10 mouse cellular contexts compared by ENCODE assay signal in the genomic region with DNA sequence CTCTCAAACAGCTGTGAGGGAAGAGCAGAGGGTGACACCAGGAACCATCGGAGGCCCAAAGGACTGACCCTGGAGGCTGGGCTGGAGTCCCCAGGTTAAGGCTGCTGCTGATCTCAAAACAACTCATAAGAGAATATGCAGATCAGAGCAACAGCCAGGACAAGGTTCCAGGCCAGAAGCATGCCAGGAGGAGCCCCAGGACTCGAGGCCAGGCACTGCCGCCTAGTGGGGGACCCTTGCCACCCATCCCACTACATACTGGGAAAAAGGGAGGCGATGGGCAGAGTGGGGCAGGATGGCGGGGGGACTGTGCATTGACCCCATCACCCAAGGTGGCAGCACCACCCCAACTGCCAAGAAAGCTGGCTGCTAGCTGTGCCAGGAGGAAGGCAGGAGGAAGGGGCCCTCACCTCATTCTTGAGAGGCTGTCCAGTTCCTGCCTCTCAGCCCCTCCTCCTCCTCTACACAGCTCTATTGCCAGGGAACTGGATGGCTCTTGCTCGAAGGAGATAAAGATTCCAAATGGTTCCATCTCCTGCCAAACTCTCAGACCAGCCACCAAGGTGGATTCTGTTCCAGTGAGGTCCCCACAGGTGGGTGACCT.
DNase-seq lines count a peak whose midpoint lies in the region; ATAC-seq and TF ChIP-seq lines count a peak whose summit lies in the region.
"Had no signal": no experiment of that assay in that cellular context is flagged by ENCODE, and none has a peak within 500 bp of the region (broad histone marks: within the 10 kb centered on the region; RNA-seq: fewer than 3 reads in every experiment).

No protein-coding gene starts in this region.

- H3K27ac ChIP-seq in hindbrain, embryonic 15.5 days (replicated peaks), result no peak overlapping the region
- no peak overlapping the region for H3K27ac ChIP-seq in hindbrain, embryonic 13.5 days
- H3K27ac ChIP-seq in embryonic fibroblast, embryonic 13.5 days (ENCODE audit: insufficient read depth, low read length), result no peak overlapping the region
- H3K27ac ChIP-seq in midbrain, postnatal 0 days (ENCODE audit: low read depth, low read length), result no peak overlapping the region
- H3K27ac ChIP-seq: limb, embryonic 12.5 days had no signal

- no peak overlapping the region for H3K9ac ChIP-seq in hindbrain, embryonic 15.5 days
- no peak overlapping the region for H3K9ac ChIP-seq in hindbrain, embryonic 13.5 days
- H3K9ac ChIP-seq in midbrain, postnatal 0 days (replicated peaks; ENCODE audit: low read length, poor library complexity, severe bottlenecking), result no peak overlapping the region
- H3K9ac ChIP-seq: limb, embryonic 12.5 days had no signal

- 0 out of 2 replicates have a peak, but pooled peaks have one; percentile 27 for TF ChIP-seq CTCF in embryonic fibroblast, embryonic 13.5 days (IDR thresholded peaks at IDR 0.05; ENCODE audit: borderline replicate concordance, insufficient read depth, low read length)
- peak; percentile 54 for TF ChIP-seq CTCF in midbrain, postnatal 0 days (IDR thresholded peaks at IDR 0.05)

- peak; percentile 49; the same call in 1 of the 2 replicates for ATAC-seq in hindbrain, embryonic 15.5 days (ENCODE audit: low FRiP score, low read depth)
- ATAC-seq in hindbrain, embryonic 13.5 days (ENCODE audit: low FRiP score), result no peak
- ATAC-seq in megakaryocyte, adult 5-6 weeks (ENCODE audit: poor library complexity, severe bottlenecking), result no peak
- no peak for ATAC-seq in midbrain, postnatal 0 days (ENCODE audit: low FRiP score)
- ATAC-seq: hindbrain, embryonic 16.5 days had no signal

- peak; percentile 16 for DNase-seq in midbrain, postnatal 0 days (ENCODE audit: low spot score)
- no peak for DNase-seq in layer of hippocampus, postnatal 36 days
- DNase-seq: cerebellum, adult 11 months had no signal

- H3K4me2 ChIP-seq in hindbrain, embryonic 15.5 days, result no peak overlapping the region
- H3K4me2 ChIP-seq in hindbrain, embryonic 13.5 days, result no peak overlapping the region
- H3K4me2 ChIP-seq in midbrain, postnatal 0 days (ENCODE audit: low read depth, low read length, poor library complexity, severe bottlenecking), result no peak overlapping the region
- H3K4me2 ChIP-seq: limb, embryonic 12.5 days had no signal

- H3K4me3 ChIP-seq in hindbrain, embryonic 15.5 days, result no peak overlapping the region
- H3K4me3 ChIP-seq in hindbrain, embryonic 13.5 days, result no peak overlapping the region
- peak overlapping the region; percentile 68 for H3K4me3 ChIP-seq in megakaryocyte, embryonic 14.5 days (replicated peaks)
- H3K4me3 ChIP-seq in embryonic fibroblast, embryonic 13.5 days (ENCODE audit: insufficient read depth, low read length), result no peak overlapping the region
- no peak overlapping the region for H3K4me3 ChIP-seq in midbrain, postnatal 0 days (ENCODE audit: low read depth, low read length)
- H3K4me3 ChIP-seq: limb, embryonic 12.5 days had no signal

- 56% methylated on average over 6 of the region's 6 CpGs for WGBS in hindbrain, embryonic 15.5 days
- WGBS in hindbrain, embryonic 13.5 days, result 61% methylated on average over 6 of the region's 6 CpGs
- WGBS in midbrain, postnatal 0 days, result 44% methylated on average over 6 of the region's 6 CpGs

- no peaks in the 10 kb centered on the region for H3K9me3 ChIP-seq in hindbrain, embryonic 15.5 days
- no peaks in the 10 kb centered on the region for H3K9me3 ChIP-seq in hindbrain, embryonic 13.5 days
- H3K9me3 ChIP-seq in megakaryocyte, embryonic 14.5 days, result no peaks in the 10 kb centered on the region
- H3K9me3 ChIP-seq in midbrain, postnatal 0 days (ENCODE audit: low read length), result no peaks in the 10 kb centered on the region
- H3K9me3 ChIP-seq: limb, embryonic 12.5 days had no signal

- no peaks in the 10 kb centered on the region for H3K27me3 ChIP-seq in hindbrain, embryonic 15.5 days
- H3K27me3 ChIP-seq in hindbrain, embryonic 13.5 days, result no peaks in the 10 kb centered on the region
- peaks cover 27% of the 10 kb centered on the region for H3K27me3 ChIP-seq in megakaryocyte, embryonic 14.5 days (replicated peaks)
- H3K27me3 ChIP-seq in midbrain, postnatal 0 days (ENCODE audit: insufficient read depth, low read length), result no peaks in the 10 kb centered on the region
- H3K27me3 ChIP-seq: limb, embryonic 12.5 days had no signal

- no peak for TF ChIP-seq POLR2A in embryonic fibroblast, embryonic 13.5 days (IDR thresholded peaks at IDR 0.05; ENCODE audit: low read depth, low read length)

- no peaks in the 10 kb centered on the region for H3K4me1 ChIP-seq in hindbrain, embryonic 15.5 days (replicated peaks)
- H3K4me1 ChIP-seq in hindbrain, embryonic 13.5 days (replicated peaks), result no peaks in the 10 kb centered on the region; the same call in 1 of the 2 replicates
- peaks cover 38% of the 10 kb centered on the region for H3K4me1 ChIP-seq in megakaryocyte, embryonic 14.5 days
- no peaks in the 10 kb centered on the region for H3K4me1 ChIP-seq in embryonic fibroblast, embryonic 13.5 days (ENCODE audit: control insufficient read depth, insufficient read depth, low read length)
- H3K4me1 ChIP-seq in midbrain, postnatal 0 days (ENCODE audit: insufficient read depth, low read length), result no peaks in the 10 kb centered on the region

- no peaks in the 10 kb centered on the region for H3K36me3 ChIP-seq in hindbrain, embryonic 15.5 days
- no peaks in the 10 kb centered on the region for H3K36me3 ChIP-seq in hindbrain, embryonic 13.5 days
- H3K36me3 ChIP-seq in megakaryocyte, embryonic 14.5 days (replicated peaks; ENCODE audit: low read length), result no peaks in the 10 kb centered on the region
- no peaks in the 10 kb centered on the region for H3K36me3 ChIP-seq in midbrain, postnatal 0 days (ENCODE audit: insufficient read depth, low read length)
- H3K36me3 ChIP-seq: limb, embryonic 12.5 days had no signal
